Mouse (Mus musculus) bone marrow, adult 2 months (tissue): ENCODE data around the gene Abce1.

Experiments used
- CTCF ChIP-seq: fragments of 200-500 bp; IDR thresholded peaks from 2 replicates; pipeline ENCODE4 v1.5.1; 2011; ENCODE audit warnings: low read length, control low read depth; ENCODE audit not compliant: control insufficient read depth, insufficient read depth
- POLR2A ChIP-seq: fragments of 200-500 bp; IDR thresholded peaks from 2 replicates; pipeline ENCODE4 v1.6.1; 2011; ENCODE audit warnings: low read depth, mild to moderate bottlenecking, control low read depth, low read length, borderline replicate concordance; ENCODE audit not compliant: control insufficient read depth

GRCm38 (mm10) chr8:79649569-79649968 lies 62.0 kb downstream of the Abce1 start:
- TF ChIP-seq CTCF (no peak), POLR2A (no peak)
